Mouse (Mus musculus) kidney, adult 2 months (tissue): ENCODE data around the gene Birc5.

Experiments
- CTCF ChIP-seq: fragments of 200-500 bp; conservative IDR thresholded peaks from 2 replicates; pipeline ENCODE4 v1.5.1; 2011; ENCODE audit warnings: low read depth, mild to moderate bottlenecking, control low read depth, low read length, moderate library complexity, mixed read lengths; ENCODE audit not compliant: insufficient read depth, insufficient read length
- POLR2A ChIP-seq: fragments of 200-500 bp; IDR thresholded peaks from one replicate; pipeline ENCODE4 v1.6.1; 2011; ENCODE audit warnings: low read depth, low read length, control low read depth

- TF ChIP-seq CTCF (no peak), POLR2A (no peak)
Observed at GRCm38 (mm10) chr11:117819095-117819494, 30.0 kb upstream of the Birc5 start.
